Mouse (Mus musculus): Measurements from ENCODE around the gene Cuedc1.

Cuedc1 gene

DNA sequence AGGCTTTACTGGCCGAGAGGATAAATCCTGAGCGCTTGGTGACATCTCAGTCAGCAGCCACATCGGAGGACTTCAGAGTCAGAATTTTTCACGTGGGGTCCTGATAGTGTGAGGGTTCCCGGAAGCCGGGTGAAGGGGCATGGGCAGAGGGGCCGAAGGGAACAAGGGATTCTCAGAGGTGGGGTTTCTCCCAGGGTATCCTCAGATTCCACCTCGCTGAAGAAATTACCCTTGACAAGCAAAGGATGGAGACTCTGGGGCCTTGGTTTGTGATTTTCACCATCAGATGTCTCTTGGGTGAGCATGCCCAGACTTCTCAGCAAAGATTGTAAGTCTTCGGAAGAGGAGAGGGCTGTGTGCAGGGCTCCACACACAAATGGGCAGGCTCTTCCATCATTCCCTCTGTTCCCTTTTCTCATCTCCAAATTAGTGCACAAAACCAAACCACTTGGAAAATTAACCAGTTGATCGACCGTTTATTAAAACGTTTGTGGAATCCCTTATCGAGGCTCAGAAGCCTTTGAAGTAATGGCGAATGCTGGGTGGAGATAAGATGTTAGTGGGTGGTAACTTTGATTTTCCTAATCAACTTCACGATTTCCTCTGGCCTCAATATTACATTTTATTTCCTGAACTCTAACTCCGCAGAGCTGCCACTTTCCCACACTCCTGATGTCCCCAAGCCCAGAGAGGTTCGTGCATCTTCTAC, at the start of gene Cuedc1:
Cuedc1 (plus strand) TSS at position 38 of the 709 bp plus-strand sequence.
- DNase-seq: no peak

DNA sequence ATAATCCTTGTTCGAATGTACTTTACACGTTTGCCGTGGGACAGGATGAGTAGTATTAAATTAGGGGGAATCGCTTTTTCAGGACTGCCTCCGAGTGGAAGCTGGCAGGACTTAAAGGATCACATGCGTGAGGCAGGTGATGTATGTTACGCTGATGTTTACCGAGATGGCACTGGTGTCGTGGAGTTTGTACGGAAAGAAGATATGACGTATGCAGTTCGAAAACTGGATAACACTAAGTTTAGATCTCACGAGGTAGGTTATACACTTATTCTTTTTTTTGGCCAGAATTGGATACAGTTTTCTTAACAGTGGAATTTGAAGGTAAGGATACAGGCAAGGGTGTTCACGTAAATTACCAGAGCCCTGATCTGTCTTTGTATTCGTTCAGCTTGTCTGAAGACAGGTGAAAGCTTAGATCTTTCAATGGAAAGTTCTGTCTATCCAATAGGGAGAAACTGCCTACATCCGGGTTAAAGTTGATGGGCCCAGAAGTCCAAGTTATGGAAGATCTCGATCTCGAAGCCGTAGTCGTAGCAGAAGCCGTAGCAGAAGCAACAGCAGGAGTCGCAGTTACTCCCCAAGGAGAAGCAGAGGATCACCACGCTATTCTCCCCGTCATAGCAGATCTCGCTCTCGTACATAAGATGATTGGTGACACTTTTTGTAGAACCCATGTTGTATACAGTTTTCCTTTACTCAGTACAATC, 48.7 kb upstream of the Cuedc1 start:
- no peak for DNase-seq

DNA sequence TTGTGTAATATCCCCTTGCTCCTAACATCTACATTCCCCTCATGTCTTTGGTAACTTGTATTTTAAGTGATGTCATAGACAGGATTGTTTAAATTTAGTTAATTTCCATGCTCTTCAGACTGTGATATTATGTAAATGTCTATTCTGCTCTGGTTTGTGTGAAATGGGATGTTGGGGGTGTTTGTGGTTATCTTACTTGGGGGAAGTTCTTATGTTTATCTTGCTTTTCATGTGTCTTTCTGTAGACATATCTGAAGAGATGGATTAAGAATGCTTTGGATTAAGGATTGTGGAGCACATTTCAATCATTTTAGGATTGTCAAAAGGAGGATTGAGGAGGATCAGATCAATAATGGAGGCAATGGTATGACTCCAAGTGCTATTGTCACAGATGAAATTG, 48.1 kb upstream of the Cuedc1 start:
- DNase-seq: no peak

DNA sequence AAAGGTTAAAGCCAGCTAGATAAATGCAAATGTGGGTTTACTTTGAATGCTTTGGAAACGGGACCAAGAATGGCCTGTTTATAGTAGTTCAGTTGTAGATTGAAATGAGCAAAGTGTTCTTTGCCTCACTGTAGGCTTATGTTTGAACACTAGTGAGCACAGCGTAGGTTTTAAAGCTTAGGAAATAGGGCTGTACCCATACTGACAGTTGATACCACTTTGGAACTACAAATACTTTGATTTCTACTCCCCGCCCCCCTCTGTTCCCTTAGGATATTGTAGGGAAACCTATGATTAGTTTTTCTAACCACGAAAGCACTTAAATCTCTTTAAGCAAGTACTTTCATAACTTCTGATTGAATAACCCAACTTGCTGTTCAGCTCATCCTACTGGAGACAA, 45.2 kb upstream of the Cuedc1 start:
- no peak for DNase-seq

DNA sequence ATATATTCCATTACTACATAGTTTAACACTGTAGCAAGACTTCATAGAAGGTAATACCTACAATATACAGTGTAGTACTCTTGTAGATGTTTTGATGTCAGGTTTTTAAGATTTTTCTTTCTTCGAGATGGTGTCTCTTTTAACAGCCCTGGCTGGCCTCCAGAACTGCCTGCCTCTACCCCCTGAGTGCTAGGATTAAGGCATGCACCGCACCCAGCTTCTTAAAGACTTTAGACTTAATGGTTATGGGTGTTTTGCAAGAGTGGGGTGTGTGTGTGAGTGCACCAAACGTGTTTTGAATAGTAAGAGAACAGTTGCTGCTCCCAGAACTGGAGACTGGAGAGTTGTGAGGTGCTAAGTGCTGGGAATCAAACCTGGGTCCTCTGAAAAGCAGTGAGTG, 44.0 kb upstream of the Cuedc1 start:
- no peak for DNase-seq

DNA sequence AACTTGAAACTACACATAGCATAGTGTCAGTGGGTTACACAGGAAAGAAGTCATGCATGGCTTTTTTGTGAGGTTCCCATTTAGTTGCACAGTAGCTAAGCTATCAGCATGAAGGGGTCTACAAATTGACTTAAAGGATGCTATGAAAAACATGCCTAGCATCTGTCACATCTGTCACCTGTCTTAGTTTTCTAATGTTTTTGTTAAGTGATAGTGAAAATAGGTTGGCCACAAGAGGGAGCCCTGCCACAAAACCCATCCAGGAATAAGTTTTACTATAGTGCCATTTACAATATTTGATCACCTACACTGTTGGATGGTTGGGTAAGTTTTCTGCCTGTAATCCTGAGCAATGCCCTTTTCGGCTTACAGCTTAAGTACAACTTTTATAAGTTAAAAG, 43.3 kb upstream of the Cuedc1 start:
- DNase-seq: peak; percentile 40 to 77

DNA sequence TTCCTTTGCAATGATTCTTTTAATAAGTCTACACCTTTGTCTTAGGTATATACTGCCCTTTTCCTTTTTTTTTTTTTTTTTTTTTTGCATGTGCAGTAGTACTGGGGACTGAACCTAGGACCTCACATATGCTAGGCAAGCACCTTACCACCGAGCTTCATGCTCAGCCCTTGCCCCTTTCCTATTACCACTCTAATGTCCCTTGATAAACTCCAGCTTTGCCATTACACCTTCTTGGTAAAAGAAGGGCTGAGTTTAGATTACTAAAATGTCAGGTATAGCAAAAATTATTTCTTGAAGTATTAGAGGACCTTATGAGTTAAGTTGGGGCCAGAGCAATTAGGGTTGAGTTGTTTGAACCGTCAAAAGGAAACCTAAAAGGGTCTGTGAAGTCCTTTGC, 42.1 kb upstream of the Cuedc1 start:
- DNase-seq: no peak

DNA sequence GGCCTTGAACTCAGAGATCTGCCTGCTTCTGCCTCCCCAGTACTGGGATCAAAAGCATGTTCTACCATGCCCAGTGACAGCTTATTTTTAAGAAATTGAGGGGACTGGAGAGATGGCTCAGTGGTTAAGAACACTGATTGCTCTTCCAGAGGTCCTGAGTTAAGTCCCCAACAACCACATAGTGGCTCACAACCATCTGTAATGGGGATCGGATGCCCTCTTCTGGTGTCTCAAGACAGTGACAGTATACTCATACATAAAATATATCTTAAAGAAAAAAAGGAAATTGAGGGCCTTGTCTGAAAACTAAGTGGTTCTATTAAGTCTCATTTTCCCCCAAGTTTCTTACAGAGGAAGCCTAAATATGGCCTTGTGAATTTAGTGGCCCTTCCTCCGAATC, 40.1 kb upstream of the Cuedc1 start:
- DNase-seq: no peak

DNA sequence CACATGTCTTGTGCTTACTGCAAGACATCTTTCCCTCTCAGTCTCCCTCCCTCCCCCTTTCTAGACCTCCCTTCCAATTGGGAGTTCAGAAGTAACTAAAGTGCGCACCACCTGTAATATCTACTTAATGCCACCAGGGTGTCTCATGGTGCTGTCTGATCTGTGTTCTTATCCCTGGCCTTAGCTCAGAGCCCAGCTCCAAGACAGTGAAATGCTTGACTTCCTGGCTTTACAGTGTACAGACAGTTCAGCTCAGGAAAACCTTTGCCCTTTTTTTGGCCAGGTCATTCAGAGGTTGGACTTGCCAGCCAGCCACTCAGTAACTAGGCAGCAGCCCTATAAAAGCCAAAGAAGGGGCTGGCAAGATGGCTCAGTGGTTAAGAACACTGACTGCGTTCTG, 38.7 kb upstream of the Cuedc1 start:
- peak; percentile 68 to 88 for DNase-seq

DNA sequence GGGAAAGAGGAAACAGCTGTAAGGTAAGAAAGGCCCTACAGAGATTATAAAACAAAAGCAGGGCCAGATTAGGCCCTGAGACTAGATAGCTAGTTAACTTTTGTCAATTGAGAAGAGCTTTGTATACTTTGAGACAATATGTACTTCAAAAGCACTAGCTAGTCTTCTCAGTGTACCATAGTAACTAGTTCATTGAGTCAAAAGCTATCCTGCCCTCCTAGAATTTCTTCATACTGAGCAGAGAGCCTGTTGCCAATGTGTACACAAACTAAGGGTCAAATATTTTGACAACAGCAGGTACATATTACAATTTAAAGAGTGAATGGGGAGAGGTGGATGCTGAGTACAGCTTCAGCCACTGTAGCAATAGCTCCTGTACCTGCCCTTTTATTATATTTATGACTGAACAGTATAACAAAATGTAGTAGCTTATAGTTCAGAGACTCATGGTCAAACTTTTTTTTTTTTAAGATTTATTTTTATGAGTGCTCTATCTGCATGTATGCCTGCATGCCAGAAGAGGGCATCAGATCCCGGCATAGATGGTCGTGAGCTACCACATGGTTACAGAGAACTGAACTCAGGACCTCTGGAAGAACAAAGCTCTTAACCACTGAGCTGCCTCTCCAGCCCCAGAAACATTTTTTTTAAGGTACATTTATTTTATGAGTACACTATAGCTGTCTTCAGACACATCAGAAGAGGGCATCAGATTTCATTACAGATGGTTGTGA, 35.8 kb upstream of the Cuedc1 start:
- peak in 1 of 2 experiments; percentile 36 for DNase-seq

DNA sequence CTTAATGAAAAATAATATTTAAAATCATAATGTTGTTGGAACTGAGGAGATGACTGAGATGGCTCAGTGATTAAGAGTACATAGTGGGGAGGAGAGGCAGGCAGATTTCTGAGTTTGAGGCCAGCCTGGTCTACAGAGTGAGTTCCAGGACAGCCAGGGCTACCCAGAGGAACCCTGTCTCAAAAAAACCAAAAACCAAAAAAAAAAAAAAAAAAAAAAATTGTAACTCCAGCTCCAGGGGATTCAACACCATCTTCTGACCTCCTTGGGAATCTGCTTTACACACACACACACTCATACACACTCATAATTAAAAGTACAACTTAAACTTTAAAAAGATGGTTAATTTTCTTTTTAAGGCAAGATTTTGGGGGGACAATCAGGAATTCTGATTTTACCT, 32.1 kb upstream of the Cuedc1 start:
- DNase-seq: no peak

DNA sequence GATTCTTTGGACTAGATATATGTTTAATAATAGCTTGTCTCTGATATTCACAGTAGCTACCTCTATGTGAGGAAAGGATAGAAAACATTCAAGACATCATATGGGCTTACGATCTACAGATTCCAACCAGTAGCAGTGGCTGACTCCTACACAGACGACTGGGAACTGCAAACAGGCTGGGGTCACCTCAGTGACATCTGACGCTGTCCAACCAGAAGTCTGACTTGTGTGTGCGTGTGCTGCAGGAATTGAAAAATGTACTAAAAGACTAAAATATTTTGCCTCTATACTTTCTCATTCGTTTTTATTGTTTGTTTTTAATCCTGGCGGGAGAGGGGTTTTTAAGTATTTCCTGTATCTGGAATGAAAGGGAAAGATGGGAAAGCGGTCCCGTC, 30.7 kb upstream of the Cuedc1 start:
- peak in 1 of 2 experiments; percentile 24 for DNase-seq

DNA sequence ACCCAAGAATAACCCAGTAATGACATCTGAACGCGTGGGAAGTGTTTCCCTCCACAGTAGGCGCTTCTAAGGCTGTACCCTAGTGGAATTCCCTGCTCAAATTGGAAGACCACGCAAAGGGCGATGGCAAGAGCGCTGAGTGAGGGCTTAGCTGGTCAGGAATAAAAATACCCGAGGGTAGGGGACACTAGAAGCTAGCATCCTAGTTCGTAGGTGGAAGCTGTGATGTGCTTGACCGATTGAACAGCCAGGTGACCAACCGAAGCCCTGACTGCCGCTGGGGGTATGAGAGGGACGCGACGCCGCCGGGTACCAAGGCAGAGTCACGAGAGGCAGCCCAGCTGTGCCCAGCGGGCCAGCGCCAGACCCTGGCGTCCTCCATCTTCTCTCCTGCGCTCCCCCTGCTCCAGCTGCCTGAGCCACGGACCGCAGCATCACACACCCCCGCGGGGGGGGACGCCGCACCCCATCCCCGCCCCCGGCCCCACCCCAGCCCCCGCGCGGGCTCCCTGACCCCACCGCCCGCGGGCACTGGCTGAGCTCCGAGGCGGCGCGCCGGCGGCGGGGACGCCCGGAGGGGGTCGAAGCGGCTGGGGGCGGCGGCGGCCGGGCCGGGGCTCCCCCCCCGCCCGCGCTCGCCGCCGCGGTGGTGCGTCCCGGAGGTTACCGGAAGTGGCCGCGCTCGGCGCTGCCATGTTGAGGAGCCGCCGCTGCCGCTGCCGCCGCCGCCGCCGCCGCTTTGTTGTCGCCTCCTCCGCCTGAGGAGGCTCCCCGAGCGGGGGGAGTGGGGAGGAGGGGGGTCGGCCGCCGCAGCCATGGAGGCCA, 30.1 kb upstream of the Cuedc1 start, which contains the start of gene Vezf1:
Vezf1 (plus strand) TSS at position 694 of the 825 bp plus-strand sequence.
- peak; percentile 77 to 89 for DNase-seq

DNA sequence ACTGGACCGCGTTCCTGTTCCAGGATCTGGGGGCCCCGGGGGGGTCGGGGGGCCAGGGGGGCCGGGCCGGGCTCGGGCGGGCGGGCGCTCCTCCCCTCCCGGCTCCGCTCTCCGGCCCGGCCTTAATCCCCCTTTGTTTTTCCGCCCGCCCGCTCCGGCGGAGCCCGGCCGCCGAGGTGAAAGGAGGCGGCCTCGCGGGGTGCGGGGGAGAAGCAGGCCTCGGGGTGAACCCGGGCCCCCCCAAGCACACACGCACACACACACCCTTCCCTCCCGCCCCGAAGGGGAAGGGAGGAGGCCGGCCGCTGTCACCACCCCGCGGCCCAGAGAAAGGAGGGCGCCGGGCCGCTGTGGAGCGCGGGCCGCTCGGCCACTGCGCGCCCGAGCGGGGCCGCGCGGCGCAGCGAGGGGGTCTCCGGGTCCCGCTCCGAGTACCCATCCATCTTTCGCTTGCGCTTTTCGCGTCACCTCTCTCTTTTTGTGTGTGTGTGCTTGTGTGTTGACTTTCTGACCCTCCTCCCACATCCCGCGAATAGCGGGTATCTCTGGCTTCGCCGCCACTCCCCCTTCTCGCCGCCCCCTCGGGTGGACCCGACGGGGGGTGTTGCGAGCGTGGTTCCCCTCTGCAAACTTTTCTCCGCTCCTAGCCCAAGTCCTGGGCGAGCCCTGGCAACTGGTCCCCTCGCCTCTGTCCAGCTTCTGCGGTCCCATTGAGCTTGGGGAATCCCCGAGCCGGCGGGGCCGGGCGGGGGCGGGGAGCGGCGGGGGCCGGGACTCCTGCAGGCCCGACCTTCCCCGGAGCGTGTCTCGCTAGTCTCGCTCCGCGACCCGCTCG, 29.2 kb upstream of the Cuedc1 start:
- DNase-seq: peak; percentile 59 to 80

DNA sequence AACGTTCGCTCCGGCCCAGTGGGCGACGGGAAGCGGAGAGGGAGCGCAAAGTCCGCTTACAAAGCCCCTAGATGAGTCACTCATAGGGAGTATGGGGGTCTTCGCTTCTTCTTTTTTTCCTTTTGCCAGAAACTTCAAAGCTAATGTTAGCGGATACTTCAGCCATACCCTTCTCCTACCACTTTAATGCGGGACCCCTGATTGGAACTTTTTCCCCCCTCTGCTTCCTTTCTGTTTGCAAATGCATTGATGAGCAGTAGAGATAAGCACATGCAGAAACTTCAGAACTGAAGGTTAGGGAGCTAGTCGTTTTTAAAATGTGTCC, 28.6 kb upstream of the Cuedc1 start:
- no peak for DNase-seq

DNA sequence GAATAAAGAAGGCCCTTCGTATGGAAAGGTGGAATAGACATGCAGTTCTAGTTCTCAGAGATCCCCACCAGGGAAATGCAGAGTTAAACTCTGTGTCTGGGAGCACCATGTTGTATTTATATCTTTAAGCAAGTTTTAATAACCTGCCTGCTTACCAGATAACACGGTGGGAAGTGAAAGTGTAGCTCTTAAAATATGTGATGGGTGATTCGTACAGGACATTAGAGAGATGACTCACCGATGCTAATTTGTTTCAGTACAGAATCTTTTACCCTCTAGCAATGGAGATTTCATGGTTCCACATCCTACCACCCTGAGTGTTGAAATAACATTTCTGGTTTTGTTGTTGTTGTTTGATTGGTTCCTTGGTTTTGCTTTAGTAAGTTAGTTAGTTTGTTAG, 27.5 kb upstream of the Cuedc1 start:
- DNase-seq: no peak

DNA sequence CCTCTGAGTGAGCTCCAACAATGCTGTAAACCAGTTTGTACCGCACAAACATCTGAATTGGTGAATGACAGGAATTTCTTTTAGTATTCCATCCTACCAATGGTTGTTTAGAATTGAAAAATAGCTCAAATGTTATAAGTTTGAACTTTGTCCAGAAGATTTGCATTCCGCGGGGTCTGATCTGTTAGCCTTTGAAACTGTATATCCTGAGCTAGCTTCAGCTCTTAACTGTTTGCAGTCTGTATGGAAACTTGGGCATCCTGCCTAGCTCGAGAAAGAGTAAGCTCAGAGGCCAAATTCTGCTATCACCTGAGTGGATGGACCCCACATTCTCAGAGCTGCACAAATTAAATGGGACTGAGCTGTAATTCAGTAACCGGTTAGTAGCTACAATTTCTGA, 26.7 kb upstream of the Cuedc1 start:
- DNase-seq: peak in 1 of 2 experiments; percentile 16

DNA sequence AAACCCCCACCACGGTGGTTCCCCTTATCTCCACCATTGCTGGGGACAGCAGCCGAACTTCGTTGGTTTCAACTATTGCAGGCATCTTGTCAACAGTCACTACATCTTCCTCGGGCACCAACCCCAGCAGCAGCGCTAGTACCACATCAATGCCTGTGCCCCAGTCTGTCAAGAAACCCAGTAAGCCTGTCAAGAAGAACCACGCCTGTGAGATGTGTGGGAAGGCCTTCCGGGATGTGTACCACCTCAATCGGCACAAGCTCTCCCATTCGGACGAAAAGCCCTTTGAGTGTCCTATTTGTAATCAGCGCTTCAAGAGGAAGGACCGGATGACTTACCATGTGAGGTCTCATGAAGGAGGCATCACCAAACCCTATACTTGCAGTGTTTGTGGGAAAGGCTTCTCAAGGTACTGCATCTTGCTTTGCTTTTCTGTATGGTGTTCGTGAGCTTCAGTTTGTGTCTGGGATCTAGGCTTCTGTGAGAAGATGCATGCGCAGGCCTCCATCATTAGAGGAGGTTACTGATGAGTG, 24.4 kb upstream of the Cuedc1 start:
- no peak for DNase-seq

DNA sequence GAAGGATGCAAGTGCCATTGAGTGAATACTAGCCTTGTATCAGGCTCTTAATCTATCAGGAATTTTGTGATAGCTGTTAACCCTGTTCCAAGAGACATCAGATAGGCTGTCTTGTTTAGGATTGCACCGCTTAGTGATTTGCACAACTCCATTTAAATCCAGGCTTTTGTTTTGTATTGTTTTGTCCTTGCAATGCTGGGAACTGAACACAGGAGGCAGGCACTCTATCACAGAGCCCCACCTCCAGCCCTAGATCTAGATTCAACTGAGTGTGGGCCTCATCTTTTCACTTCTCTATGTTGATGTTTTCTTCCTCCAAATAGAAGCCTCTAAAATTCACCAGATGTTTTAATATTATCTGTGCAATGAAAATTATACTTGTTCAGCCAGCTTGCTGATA, 22.2 kb upstream of the Cuedc1 start:
- DNase-seq: no peak

DNA sequence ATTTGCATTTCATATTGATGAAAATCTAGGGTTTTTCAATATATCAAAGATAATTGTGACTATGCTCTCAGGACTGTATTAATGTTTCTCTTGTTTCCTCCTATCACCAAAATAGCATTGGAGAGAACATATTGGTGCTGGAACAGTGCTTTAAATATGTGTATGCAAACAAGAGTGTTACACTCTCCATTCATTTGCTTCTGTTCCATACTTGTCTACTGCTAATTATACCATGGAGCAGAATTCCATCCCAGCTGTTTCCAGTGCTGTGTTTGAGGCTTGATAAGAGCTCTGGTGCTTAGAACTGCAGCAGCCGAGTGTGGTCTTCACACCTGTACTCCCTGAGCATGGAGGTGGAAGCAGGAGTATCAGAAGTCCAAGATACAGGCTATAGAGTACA, 21.5 kb upstream of the Cuedc1 start:
- DNase-seq: no peak

DNA sequence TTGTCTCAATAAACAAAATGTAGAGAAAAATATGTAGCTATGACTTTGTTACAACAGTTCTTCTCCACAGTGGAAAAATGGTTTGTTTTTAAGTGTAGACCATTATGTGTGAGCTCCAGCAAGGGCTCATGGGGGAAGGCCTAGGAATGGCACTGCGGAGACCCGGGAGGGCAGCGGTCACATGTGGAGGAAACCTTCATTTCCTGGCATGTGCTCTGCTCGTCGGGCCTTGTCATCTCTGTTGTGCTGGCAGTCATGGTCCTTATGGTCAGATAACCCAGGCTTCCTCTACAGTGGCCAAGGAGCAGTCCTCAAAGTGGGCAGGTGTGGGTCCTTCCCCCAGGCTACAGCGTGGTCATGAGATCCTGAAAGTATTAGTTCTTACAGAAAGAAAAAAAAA, 14.2 kb upstream of the Cuedc1 start:
- peak in 1 of 2 experiments; percentile 30 for DNase-seq

Measured in kidney, postnatal 36 days (tissue).